Mouse (Mus musculus) central nervous system, embryonic 18 days (tissue): ENCODE results near the gene Slc9b1. TPM values are rescaled to one million over a fixed set of nuclear protein-coding genes. Genes with fewer than 3 reads are reported as not detected.

ENCODE experiments used
- polyA plus RNA-seq: library from polyadenylated mRNA; depleted of rRNA; stranded (reverse); fragments of >200 nt; gene quantifications from 2 replicates; pipeline ENCODE4 v1.2.3, GENCODE M21; 2012; rRNA removed

Slc9b1 gene
- 0.29 and 0.31 TPM in 2 replicates for polyA plus RNA-seq

GRCm38 (mm10) chr3:135347739-135348264 is at the start of gene Slc9b1:
Gene Slc9b1, plus strand, starts transcription at chr3:135348029.

DNA sequence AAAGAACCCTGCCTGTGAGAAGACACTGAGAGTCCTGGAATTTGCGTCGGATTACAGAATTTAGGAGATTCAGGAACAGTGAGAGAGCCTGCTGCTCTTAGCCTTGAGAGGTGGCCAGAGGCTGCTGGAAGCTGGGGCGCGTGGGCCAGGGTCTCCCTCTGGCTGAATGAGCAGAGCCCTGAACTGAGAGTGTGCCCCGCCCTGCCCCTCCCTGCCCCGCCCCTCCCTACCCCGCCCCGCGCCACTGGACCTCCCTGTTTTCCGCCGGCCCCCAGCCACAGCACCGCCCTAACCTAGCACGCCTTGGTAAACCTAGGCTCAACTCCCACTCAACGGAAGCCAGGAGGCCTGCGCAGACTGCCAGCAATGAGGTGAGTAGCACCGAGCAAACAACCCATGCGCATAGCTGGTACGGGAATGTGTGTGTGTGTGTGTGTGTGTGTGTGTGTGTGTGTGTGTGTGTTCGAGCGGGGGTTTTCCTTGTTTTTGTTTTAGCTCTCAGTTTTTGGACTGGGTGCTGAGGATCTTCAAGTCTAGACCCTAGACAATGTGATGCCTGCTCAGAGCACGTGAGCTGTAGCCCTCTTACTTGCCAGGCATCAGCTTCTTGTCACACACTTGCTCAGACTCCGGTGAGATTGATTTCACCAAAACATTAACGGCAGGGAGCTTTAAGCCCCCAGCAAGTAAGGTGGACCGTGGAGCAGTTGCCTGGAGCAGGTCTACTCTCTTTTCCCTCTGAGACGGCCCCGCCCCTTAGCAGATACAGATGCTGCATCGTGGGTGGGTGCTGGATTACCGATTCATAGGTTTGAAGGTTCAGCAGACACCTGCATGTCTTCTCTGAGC is 40.2 kb upstream of the Slc9b1 start, which contains the start of gene Slc9b2:
Gene Slc9b2, plus strand, starts transcription at position 290 of the 849 bp plus-strand sequence.

DNA sequence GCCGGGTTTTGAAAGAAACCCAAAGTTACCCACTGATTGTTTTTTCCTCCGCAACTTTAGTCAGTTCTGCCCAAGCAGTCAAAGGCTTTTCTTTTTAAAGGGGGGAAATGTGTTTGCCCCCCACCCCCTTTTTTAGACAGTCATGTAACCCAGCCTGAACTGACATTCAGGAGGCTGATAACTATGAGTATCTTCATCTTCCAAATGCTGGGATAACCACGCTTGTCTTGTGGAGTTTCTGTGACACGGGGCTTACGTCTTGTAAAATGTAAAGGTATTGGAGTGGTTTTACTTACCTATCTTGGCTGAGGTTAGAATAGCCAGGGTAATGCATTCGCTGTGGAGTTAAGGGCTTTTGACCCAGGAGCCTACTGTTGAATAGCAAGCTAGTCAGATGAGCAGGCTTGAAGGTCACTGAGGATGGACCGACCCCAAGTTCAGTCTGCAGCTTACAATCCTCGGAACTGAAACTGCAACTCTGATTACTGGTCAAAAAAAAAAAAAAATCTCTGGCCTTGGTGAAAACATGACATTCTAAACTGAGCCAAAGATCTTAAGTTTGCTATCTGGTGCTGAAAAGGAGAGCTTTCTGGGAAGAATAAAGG is 75.9 kb downstream of the Slc9b1 start, which contains the start of gene Cisd2:
Gene Cisd2, minus strand, starts transcription at position 318 of the 605 bp plus-strand sequence.

DNA sequence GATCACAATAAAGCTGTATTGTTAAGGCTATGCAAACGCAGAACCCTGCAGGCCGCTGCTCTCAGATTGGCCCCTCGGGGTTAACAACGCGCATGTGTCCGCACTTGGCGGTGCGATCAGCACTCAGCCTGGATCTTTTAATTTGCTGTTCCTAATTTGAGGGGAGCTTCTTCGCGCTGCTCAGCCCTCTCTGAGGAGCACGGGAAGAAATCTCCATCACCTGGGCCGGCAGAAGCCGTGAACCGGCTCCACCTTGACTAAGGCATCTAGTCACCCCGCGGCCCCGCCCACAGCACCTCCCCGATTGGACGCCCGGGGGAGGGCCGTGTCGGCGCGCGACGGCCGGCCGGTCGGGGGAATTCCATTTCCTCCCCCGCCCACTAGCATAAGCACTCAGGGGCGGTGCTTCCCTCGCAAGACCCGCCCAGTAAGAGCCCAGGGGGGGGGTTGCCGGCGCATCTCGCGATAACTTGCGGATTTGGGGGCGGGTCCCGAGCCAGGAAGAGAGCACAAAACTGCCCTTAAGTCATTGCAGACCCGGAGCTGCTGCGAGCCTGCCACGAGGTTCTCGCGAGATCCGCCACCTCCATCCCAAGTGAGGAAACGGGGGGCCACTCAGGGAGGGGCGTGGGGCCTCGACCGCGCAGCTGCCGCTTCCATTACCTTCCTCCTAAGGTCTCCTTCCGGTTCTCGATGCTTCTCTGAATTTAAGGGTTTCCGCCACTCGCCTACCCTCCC is 90.1 kb downstream of the Slc9b1 start, which contains the start of gene Ube2d3:
Gene Ube2d3, plus strand, starts transcription at position 392 of the 738 bp plus-strand sequence.

Other genes with a start within 250 kb of the Slc9b1 start
- gene Cenpe, start 135.5 kb upstream of the Slc9b1 start, polyA plus RNA-seq = 4.3 and 4.7 TPM in 2 replicates
- gene Bdh2, start 66.8 kb upstream of the Slc9b1 start, polyA plus RNA-seq = 2.9 TPM in 2 replicates
- 4.0 and 6.1 TPM in 2 replicates for gene Slc9b2, start 40.3 kb upstream of the Slc9b1 start, polyA plus RNA-seq
- 41.4 and 44.7 TPM in 2 replicates for gene Cisd2, start 75.9 kb downstream of the Slc9b1 start, polyA plus RNA-seq
- 216 and 239 TPM in 2 replicates for gene Ube2d3, start 90.1 kb downstream of the Slc9b1 start, polyA plus RNA-seq
- 2.9 and 3.0 TPM in 2 replicates for gene Manba, start 137.6 kb downstream of the Slc9b1 start, polyA plus RNA-seq